Comparison of ENCODE assay signal across 23 mouse cellular contexts in the genomic region with DNA sequence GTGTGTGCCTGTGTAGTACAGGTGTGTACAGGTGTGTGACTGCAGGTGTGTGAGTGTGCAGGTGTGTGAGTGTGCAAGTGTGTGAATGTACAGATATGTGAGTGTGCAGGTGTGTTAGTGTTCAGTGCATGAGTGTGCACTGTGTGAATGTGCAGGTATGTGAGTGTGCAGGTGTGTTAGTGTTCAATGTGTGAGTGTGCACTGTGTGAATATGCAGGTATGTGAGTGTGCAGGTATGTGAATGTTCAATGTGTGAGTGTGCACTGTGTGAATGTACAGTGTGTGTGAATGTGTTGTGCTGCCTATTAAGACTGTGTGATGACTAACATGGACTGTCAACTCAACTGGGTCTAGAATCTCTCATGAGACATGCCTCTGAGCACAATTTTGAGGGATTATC. TPM values are rescaled to one million over a fixed set of nuclear protein-coding genes. Genes with fewer than 3 reads are reported as not detected.
"Had no signal": no experiment of that assay in that cellular context is flagged by ENCODE, and none has a peak within 500 bp of the region (broad histone marks: within the 10 kb centered on the region; RNA-seq: fewer than 3 reads in every experiment).

No protein-coding gene starts in this region.

- H3K36me3 ChIP-seq: limb, embryonic 13.5 days; neural tube, embryonic 13.5 days had no signal

- H3K4me1 ChIP-seq: limb, embryonic 13.5 days; neural tube, embryonic 13.5 days had no signal

- H3K4me2 ChIP-seq: limb, embryonic 13.5 days; neural tube, embryonic 13.5 days had no signal

- H3K27me3 ChIP-seq: limb, embryonic 13.5 days; neural tube, embryonic 13.5 days had no signal

- ATAC-seq: lung, postnatal 0 days had no signal

- H3K27ac ChIP-seq: limb, embryonic 13.5 days; liver, embryonic 14.5 days; neural tube, embryonic 13.5 days had no signal

- DNase-seq: kidney, adult 11 months; kidney, adult 9 months; kidney, postnatal 14 days; left cerebral cortex, postnatal 4 days; lung, adult 18-20 months; lung, postnatal 4 days; retina, postnatal 1 day; right cerebral cortex, postnatal 4 days; spleen, adult 18-20 months; thymus, adult 18-20 months; thymus, postnatal 14 days had no signal

- H3K9me3 ChIP-seq: limb, embryonic 13.5 days; neural tube, embryonic 13.5 days had no signal

- H3K9ac ChIP-seq: limb, embryonic 13.5 days; liver, embryonic 14.5 days; neural tube, embryonic 13.5 days had no signal

- H3K4me3 ChIP-seq: limb, embryonic 13.5 days; neural tube, embryonic 13.5 days had no signal

RNA-seq across cellular contexts. Expression of a gene that starts 35.4 kb away (rescaled TPM):
- total RNA-seq: layer of hippocampus, adult 8-10 months; layer of hippocampus, postnatal 14 days; left cerebral cortex, adult 18-20 months; left cerebral cortex, postnatal 10 days; left cerebral cortex, postnatal 4 days; liver, adult 2 months; megakaryocyte-erythroid progenitor cell, adult 5-6 weeks had no signal
- polyA plus RNA-seq: large intestine, adult 2 months; limb, embryonic 13.5 days; liver, adult 2 months; liver, embryonic 14.5 days; lung, postnatal 0 days; neural tube, embryonic 13.5 days; stomach, embryonic 14.5 days had no signal
